Mouse (Mus musculus) intestine, postnatal 0 days (tissue): ENCODE measurements around the gene Ccm2. TPM values are rescaled to one million over a fixed set of nuclear protein-coding genes. Genes with fewer than 3 reads are reported as not detected.

Source experiments
- ATAC-seq: fragments of 200-750 bp; cut with Nextera tagmentation; 2 replicates; pipeline ENCODE4 v1.8.0; 2017; ENCODE audit warnings: mild to moderate bottlenecking, moderate TSS enrichment, moderate library complexity
- H3K27ac ChIP-seq: fragments of 300-500 bp; sonication (generic); 2 replicates; pipeline ENCODE4 v1.5.1; 2014; ENCODE audit warnings: mild to moderate bottlenecking, low read depth, low read length, moderate library complexity
- H3K27me3 ChIP-seq: fragments of 300-500 bp; sonication (generic); replicated peaks from 2 replicates; pipeline ENCODE4 v1.6.1; 2014; ENCODE audit warnings: low read length, mixed read lengths; ENCODE audit not compliant: control insufficient read depth, insufficient read depth
- H3K36me3 ChIP-seq: fragments of 300-500 bp; sonication (generic); 2 replicates; pipeline ENCODE4 v1.6.1; 2014; ENCODE audit warnings: mild to moderate bottlenecking, moderate library complexity; ENCODE audit not compliant: control insufficient read depth, insufficient read depth
- H3K4me1 ChIP-seq: fragments of 300-500 bp; sonication (generic); replicated peaks from 2 replicates; pipeline ENCODE4 v1.6.1; 2014; ENCODE audit warnings: antibody characterized with exemption, low read length, mixed read lengths; ENCODE audit not compliant: control insufficient read depth, insufficient read depth
- H3K4me2 ChIP-seq: fragments of 300-500 bp; sonication (generic); replicated peaks from 2 replicates; pipeline ENCODE4 v1.6.1; 2014; ENCODE audit warnings: low read depth, mild to moderate bottlenecking, moderate library complexity
- H3K4me3 ChIP-seq: fragments of 300-500 bp; sonication (generic); 2 replicates; pipeline ENCODE4 v1.5.1; 2014; ENCODE audit warnings: low read depth, low read length
- H3K9ac ChIP-seq: fragments of 300-500 bp; sonication (generic); 2 replicates; pipeline ENCODE4 v1.6.1; 2014; ENCODE audit warnings: mild to moderate bottlenecking, low read depth, low read length
- H3K9me3 ChIP-seq: fragments of 300-500 bp; sonication (generic); 2 replicates; pipeline ENCODE4 v1.6.1; 2016; ENCODE audit warnings: mixed run types; ENCODE audit not compliant: control insufficient read depth
- CTCF ChIP-seq: sonication (generic); IDR thresholded peaks from 2 replicates; pipeline ENCODE4 v1.5.1; 2016; ENCODE audit warnings: low read depth, mild to moderate bottlenecking, control low read depth, antibody characterized with exemption, moderate library complexity
- WGBS: fragments of 180-500 bp; shearing (Covaris S2); extraction: QIAGEN DNeasy Blood & Tissue Kit; methylation state at CpG from one replicate; pipeline ENCODE4 v1.1.7; 2014; 5-methylcytosine and 5-hydroxymethylcytosine counted together
- polyA plus RNA-seq: library from polyadenylated mRNA; unstranded; fragments of >200 nt; fragmentation: Nextera tagmentation; extraction: Ambion mirVana; gene quantifications from 2 replicates; pipeline ENCODE4 v1.2.1, GENCODE M21; 2015

Gene Ccm2
- polyA plus RNA-seq, 1 experiment from 2014 or later: 37.2 TPM

DNA sequence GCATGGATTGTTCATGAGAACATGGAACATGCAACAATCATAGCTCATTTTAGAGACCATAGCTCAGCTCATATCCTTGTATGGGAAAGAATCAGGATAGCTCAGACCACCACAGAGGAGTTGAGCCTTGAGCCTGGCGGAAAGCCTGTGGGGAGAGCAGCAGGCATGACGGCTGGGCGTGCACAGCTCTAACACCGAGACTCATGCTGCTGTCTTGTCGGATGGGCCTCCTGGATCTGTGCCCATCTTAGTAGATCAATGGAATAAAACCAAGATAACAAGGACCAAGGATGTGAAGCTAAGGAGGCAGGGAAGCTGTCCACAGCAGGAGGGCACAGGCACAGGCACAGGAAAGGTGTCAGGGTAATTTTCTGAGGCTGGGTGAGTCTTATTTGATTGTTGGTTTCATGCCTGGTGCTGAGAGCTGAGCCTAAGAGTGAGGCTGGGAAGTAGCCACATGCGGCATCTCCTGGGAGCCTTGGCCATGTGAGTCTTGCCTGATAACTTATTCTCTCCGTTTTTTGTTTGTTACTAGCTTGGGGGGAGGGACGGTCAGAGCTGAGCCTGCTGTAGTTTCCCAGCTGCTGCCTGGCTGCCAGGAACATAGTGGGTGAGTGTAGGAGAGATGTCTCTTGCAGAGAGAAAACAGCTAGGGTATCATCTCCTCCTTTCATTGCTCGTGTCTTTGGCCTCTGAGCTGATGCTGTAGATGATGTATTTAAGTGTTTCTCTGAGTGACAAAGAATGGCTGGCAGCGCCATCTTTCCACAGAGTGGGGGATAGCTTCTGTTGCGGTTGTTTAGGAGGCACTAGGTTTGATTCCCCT, 22.1 kb downstream of the Ccm2 start:
- ATAC-seq: 0 out of 2 replicates have a peak, but pooled peaks have one; percentile 28
- Histone ChIP-seq H3K4me1 (no peaks in the 10 kb centered on the region), H3K27me3 (no peaks in the 10 kb centered on the region), H3K9ac (0 out of 2 replicates have a peak overlapping the region, but pooled peaks have one; percentile 1), H3K4me2 (no peak overlapping the region), H3K36me3 (peaks cover 23% of the 10 kb centered on the region; the same call in 1 of the 2 replicates), H3K9me3 (no peaks in the 10 kb centered on the region), H3K27ac (0 out of 2 replicates have a peak overlapping the region, but pooled peaks have one; percentile 8), H3K4me3 (no peak overlapping the region)
- TF ChIP-seq CTCF: peak; percentile 57
- 54% methylated on average over 11 of the region's 11 CpGs for WGBS

DNA sequence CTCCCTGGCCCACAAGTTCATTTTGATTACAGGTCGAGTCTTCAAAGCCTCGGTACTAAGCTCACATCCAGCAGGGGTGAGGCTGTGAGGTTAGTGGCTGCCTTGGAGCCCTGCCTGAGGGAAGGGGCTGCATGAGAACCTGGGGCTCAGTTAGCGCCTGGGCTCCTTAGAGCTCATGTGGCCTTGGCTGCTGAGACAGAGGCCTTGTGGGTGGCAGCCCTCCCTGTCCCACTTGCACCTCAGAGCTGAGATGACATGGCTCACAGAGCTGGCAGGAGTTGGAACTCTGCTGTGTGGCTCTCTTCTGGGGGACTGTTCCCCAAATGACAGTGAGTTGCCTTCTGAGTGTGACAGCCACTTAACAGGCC, 22.7 kb downstream of the Ccm2 start:
- 55% methylated on average over 3 of the region's 3 CpGs for WGBS
- no peak for ATAC-seq
- H3K4me2 ChIP-seq: no peak overlapping the region
- TF ChIP-seq CTCF: no peak
- H3K27ac ChIP-seq: no peak overlapping the region
- H3K9me3 ChIP-seq: no peaks in the 10 kb centered on the region
- H3K36me3 ChIP-seq: peaks cover 23% of the 10 kb centered on the region; the same call in 1 of the 2 replicates
- no peak overlapping the region for H3K9ac ChIP-seq
- no peaks in the 10 kb centered on the region for H3K27me3 ChIP-seq
- no peaks in the 10 kb centered on the region for H3K4me1 ChIP-seq
- H3K4me3 ChIP-seq: no peak overlapping the region

DNA sequence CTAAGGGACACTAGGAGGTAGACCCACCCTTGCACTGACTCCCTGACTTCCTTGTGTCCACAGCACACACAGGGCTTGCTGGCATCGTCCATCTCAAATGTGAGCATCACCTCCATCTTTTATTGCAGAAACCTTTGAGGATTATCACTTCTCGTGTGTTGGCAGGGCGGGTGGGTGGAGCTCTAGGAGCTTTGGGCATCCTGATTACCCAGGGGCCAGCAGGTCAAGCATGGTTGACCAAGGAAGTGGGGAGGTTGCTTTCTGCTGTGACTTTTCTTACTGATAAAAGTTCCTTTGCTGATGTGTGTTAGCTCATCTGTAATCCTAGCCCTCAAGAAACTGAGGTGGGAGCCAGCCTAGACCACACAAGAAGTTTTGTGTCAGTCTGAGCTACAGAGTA, 29.5 kb downstream of the Ccm2 start:
- no peak for ATAC-seq
- no peak for TF ChIP-seq CTCF
- Histone ChIP-seq H3K4me3 (no peak overlapping the region), H3K36me3 (peaks cover 21% of the 10 kb centered on the region; the same call in 1 of the 2 replicates), H3K9ac (no peak overlapping the region), H3K27ac (no peak overlapping the region), H3K27me3 (no peaks in the 10 kb centered on the region), H3K4me1 (no peaks in the 10 kb centered on the region), H3K9me3 (no peaks in the 10 kb centered on the region), H3K4me2 (no peak overlapping the region)
- 82% methylated on average over 3 of the region's 3 CpGs for WGBS

DNA sequence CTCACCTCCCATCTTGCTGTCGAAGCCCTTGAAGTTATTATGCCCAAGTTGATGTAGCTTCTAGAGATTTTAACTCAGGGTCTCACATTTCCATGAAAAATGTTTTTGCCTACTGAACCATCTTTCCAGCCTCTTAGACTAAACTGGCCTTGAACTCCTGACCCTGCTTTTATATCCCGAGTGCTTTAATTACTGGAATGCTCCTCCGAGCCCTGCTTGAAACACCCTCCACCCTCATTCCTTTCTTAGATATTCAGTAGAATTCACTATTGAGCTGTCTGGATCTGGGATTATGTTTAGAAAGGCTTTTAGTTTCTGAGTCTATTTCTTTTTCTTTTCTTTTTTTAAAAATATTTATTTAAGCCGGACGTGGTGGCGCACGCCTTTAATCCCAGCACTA, 32.7 kb downstream of the Ccm2 start:
- no peak for ATAC-seq
- Histone ChIP-seq H3K27me3 (no peaks in the 10 kb centered on the region), H3K4me2 (no peak overlapping the region), H3K9ac (no peak overlapping the region), H3K27ac (no peak overlapping the region), H3K9me3 (no peaks in the 10 kb centered on the region), H3K4me1 (no peaks in the 10 kb centered on the region), H3K36me3 (peaks cover 10% of the 10 kb centered on the region; the same call in 1 of the 2 replicates), H3K4me3 (no peak overlapping the region)
- 84% methylated on average over 7 of the region's 7 CpGs for WGBS
- TF ChIP-seq CTCF: no peak

DNA sequence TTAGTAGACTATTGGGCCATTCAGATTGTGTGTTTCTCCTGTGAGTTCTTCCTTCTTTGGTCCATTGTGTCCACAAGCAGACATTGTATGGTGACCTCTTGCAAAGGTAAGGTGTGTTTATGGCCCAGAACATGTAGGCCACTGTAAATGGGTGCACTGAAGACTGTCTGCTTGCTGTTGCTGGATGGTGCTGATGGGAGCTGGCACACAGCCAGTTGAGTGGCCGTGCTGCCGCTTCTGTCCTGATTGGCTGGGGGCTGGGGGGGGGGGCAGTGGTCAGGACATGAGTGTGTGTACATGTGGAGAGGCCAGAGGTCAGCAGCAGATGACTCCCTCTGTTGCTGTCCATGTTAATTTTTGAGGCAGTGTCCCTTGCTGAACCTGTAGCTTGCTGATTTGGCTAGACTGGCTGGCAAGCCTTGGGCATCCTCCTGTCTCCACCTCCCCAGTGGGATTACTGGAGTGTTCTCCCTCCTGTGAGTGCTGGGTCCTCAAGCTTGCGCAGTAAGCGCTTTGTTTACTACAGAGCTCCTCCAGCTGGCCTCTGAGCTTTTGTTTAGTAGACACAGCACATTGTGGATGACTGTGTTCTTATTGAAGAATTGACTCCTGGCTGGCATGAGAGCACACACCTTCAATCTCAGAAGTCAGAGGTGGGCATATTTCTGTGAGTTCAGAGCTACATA, 33.5 kb downstream of the Ccm2 start:
- no peaks in the 10 kb centered on the region for H3K9me3 ChIP-seq
- ATAC-seq: no peak
- H3K9ac ChIP-seq: no peak overlapping the region
- no peaks in the 10 kb centered on the region for H3K27me3 ChIP-seq
- peaks cover 18% of the 10 kb centered on the region; the same call in 1 of the 2 replicates for H3K36me3 ChIP-seq
- H3K4me2 ChIP-seq: no peak overlapping the region
- WGBS: 71% methylated on average over 4 of the region's 4 CpGs
- H3K4me3 ChIP-seq: no peak overlapping the region
- no peaks in the 10 kb centered on the region for H3K4me1 ChIP-seq
- H3K27ac ChIP-seq: no peak overlapping the region
- TF ChIP-seq CTCF: no peak

DNA sequence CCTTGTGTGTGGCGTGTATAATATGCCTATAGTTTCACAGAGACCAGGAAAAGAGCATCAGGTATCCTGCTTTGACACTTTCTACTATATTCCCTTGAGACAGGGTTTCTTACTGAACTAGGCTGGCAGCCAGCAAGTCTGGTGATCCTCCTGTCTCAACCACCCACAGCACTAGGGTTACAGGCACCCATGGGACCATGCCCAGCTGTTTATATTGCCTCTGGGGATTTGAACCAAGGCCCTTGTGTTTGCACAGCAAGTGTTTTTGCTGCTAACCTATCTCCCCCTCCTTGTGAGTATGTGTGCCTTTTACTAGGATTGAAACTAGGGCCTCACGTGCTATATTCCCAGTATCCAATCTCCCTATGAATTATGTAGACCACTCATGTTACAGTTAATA, 34.9 kb downstream of the Ccm2 start:
- Histone ChIP-seq H3K9me3 (no peaks in the 10 kb centered on the region), H3K4me3 (no peak overlapping the region), H3K36me3 (peaks cover 22% of the 10 kb centered on the region), H3K27me3 (no peaks in the 10 kb centered on the region), H3K27ac (no peak overlapping the region), H3K9ac (no peak overlapping the region), H3K4me2 (no peak overlapping the region), H3K4me1 (no peaks in the 10 kb centered on the region)
- ATAC-seq: no peak
- WGBS: 86% methylated on average over 2 of the region's 2 CpGs
- TF ChIP-seq CTCF: no peak
